Mouse (Mus musculus) brain, embryonic 14.5 days (tissue): ENCODE results near the gene G6pc3. TPM values are rescaled to one million over a fixed set of nuclear protein-coding genes. Genes with fewer than 3 reads are reported as not detected.

Source experiments
- DNase-seq: peaks from one replicate; pipeline ENCODE4 v3.0.0-alpha.2; 2011; ENCODE audit warnings: low read depth
- CTCF ChIP-seq: fragments of 200-500 bp; IDR thresholded peaks from 2 replicates; pipeline ENCODE4 v1.5.1; 2012; ENCODE audit warnings: inconsistent platforms, mild to moderate bottlenecking, moderate library complexity, borderline replicate concordance; ENCODE audit not compliant: insufficient read depth, insufficient read length; ENCODE audit errors: extremely low read depth
- POLR2A ChIP-seq: fragments of 200-500 bp; IDR thresholded peaks from 2 replicates; pipeline ENCODE4 v1.6.1; 2012; ENCODE audit warnings: mild to moderate bottlenecking, inconsistent platforms, borderline replicate concordance; ENCODE audit not compliant: poor library complexity, insufficient read depth, insufficient read length, severe bottlenecking; ENCODE audit errors: extremely low read depth
- polyA plus RNA-seq: library from polyadenylated mRNA; depleted of rRNA; stranded (reverse); fragments of >200 nt; gene quantifications from 2 replicates; pipeline ENCODE4 v1.2.3, GENCODE M21; 2012

G6pc3 gene
- polyA plus RNA-seq, 1 experiment = 56.9 TPM

- TF ChIP-seq POLR2A = no peak
- no peak for TF ChIP-seq CTCF
- DNase-seq = peak; percentile 55
Observed at GRCm38 (mm10) chr11:102165971-102166722, 23.3 kb upstream of the G6pc3 start.

DNA sequence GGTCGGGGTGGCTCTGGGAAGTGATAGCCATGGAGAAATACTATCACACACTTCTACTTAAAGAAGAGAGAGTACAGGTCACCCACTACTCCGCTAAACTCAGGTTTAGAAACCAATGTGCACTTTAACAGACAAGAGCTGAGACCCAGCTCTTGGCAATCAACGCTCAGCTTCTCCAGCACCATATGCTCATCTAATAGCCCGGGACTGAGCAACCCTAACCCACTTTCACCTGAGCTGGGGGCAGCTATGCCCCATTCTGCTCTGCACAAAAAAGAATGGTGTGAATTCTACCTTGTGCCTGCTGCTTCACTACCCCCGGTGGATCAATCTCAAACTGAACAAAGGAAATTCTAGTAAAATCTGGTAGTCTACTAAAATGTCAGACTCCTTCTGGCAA lies 21.9 kb upstream of the G6pc3 start:
- no peak for DNase-seq
- TF ChIP-seq POLR2A (no peak), CTCF (no peak)

DNA sequence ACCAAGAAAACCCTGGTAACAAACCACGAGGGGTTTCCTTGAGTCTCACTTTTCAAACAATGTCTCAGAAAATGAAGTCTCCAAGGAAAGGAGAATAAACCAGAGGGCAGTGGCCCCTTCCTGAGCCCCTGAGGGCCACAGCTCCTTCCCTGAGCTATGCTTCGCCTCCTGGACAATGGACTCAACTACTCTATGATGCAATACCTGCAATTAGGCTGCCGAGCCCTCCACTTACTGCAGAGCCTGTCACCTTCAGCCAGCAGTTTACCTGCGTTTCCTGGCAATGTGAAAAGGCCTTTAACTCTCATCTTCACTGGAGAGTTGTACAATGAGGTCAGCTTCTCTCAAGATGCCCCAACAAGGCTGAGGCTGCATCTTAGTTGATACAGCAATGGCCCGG lies 20.7 kb upstream of the G6pc3 start:
- no peak for TF ChIP-seq POLR2A
- no peak for TF ChIP-seq CTCF
- no peak for DNase-seq

- DNase-seq = no peak
- no peak for TF ChIP-seq CTCF
- no peak for TF ChIP-seq POLR2A
Observed at GRCm38 (mm10) chr11:102179836-102180235, 9.6 kb upstream of the G6pc3 start.

DNA sequence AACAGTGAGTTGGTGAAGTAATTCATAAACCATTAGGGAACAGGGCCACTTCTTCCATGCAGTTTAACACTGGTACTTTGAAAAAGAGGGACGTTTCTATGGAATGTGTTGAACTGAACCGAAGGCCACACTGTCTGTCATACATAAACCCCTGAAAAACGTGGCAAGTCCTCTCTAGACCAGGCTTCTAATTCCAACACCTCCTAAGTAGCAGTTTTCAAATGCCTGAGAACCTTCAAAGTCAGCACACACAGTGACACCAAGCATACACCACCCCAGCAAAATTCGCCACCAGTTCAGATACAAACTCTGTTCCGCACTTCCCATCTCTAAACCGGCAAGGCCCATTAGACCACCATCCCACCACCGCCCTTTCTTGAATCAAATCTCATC lies 5.2 kb upstream of the G6pc3 start:
- TF ChIP-seq CTCF = no peak
- no peak for TF ChIP-seq POLR2A

GRCm38 (mm10) chr11:102184646-102185495 lies 4.5 kb upstream of the G6pc3 start, which contains the start of gene Lsm12:
Lsm12 (minus strand) TSS chr11:102185296.
- peak; percentile 97 for DNase-seq
- TF ChIP-seq POLR2A (peak; percentile 94), CTCF (no peak)

More for the DNA sequence above, 5.2 kb upstream of the G6pc3 start:
- DNase-seq = no peak

DNA sequence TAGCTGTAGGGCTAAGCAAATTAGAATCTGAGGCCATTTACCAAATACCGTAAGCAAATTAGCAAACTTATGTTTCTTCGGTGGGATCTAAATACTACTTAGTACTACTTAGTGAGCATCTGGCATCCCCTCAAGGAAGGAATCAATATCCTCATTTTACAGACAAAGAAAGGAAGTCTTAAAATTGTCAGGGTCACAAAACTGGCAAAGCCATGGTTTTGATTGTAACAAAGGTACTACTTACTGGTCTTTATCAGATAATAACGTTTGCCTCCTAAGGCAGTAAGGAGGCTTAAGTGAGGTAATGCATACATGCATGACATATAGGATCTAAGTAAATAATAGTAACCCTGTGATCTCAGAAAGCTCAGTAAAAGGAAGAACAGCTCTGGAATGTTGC lies 3.7 kb upstream of the G6pc3 start:
- no peak for DNase-seq
- no peak for TF ChIP-seq CTCF
- TF ChIP-seq POLR2A = no peak

- TF ChIP-seq POLR2A = no peak
- TF ChIP-seq CTCF = no peak
- DNase-seq = no peak
Observed at GRCm38 (mm10) chr11:102186235-102186634, 3.2 kb upstream of the G6pc3 start.

DNA sequence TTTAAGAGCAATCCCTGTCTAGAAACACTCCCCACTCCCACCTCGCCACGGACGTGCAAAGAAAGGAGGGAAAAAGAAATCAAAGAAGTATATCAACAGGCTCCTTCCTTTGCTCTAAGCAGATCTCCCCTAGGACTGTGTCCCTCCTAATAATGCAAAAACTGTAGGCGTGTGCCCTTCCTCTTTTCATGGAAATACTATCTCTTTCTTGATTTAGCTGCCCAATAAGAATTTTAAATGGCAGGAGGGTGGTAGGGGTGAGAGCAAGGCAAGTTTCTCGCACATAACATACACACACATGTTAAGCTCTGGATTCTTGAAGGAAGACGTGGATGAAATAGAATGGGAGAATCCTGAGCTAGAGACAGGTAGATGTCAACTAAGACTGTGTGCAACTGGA lies 440 bp upstream of the G6pc3 start:
- DNase-seq = no peak
- TF ChIP-seq POLR2A (no peak), CTCF (no peak)

GRCm38 (mm10) chr11:102190848-102191247 lies 1.4 kb downstream of the G6pc3 start:
- DNase-seq = no peak
- TF ChIP-seq POLR2A = no peak
- TF ChIP-seq CTCF = no peak

DNA sequence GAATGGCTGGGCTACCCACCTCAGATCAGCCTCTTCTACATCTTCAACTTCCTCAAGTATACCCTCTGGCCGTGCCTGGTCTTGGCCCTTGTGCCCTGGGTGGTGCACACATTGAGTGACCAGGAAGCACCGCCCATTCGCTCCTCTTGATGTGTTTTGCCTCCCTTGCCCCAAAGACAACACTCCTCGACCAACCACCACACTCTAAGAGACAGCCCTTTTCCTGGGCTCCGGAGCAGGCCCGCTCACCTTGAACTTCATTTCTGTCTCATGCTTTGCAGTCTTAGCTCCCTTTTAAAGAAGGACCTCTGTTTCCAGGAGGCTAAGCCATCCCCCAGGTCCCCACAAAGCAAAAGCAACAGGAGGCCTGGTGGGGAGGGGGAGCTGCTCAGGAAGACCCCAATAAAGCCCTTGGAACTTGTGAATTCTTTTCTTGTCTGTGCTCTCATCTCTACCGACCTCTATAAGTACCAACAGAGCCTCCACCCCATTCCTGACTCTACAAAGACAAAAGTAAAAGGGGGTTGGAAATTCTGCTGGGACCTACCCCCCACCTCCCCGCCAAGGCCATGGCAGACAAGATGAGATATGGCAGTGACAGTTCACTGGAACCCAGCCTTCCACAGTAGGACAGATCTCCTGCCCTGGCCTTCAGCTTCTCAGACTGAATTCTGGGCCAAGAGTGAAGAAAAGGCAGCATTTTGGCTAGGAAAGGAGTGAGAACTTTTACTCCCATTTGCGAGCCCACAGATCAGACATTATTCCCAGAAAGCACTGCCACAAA lies 4.4 kb downstream of the G6pc3 start:
- no peak for DNase-seq
- TF ChIP-seq POLR2A (no peak), CTCF (no peak)
